Mouse (Mus musculus) lung, adult 18-20 months (tissue): ENCODE results near the gene Edem2.
"Not testable (repeated sequence)": the region's sequence is repeated elsewhere in the genome, so short reads cannot be mapped to it uniquely, and the experiment has no call there.

Source experiments
- DNase-seq, 2 experiments: peaks; one replicate each; pipeline ENCODE4 v3.0.0; 2022; ENCODE audit warnings: mixed read lengths in 2 of 2

Edem2 gene

DNA sequence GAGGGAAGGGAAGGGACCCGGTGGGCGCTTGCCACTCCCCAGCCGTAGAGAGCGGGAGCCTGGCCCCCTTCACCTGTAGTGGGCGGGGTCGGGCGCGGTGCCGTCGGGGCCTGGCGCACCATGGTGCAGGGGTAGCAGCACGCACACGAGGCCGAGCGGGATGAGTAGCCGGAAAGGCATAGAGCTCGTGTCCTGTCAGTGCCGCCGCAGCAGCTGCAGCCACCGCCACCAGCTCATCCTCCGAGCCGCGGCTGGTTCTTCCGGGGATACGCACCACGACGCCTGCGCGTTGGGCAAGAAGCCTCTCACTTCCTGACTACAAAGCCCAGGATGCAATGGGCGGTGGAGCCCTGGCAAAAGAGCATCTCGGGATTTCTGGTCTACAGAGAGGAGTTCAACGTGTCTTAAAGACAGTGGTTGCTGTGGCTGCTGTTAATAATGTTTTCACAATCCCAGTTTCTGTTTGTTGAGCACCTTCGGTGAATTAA, at the start of gene Edem2:
Edem2 (minus strand) TSS at position 318 of the 488 bp plus-strand sequence.
- DNase-seq = peak; percentile 94 to 96

DNA sequence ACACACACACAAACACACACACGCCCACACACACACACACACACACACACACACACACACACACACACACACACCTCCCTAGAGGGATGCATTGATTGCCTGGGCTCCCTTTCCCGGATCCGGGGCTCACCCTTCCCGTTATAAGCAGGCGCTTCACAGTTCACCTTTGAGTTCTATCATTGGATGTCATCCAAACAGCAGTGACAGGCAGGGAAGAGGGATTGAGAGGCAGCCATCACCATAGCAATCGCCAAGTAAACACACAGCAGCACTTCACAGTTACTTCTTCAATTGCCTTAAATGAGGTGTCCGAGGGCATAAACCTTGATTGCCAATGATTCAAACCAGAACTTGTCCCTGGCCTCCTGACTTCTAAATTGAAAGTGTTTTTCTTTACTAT, 49.8 kb upstream of the Edem2 start:
- no peak for DNase-seq

DNA sequence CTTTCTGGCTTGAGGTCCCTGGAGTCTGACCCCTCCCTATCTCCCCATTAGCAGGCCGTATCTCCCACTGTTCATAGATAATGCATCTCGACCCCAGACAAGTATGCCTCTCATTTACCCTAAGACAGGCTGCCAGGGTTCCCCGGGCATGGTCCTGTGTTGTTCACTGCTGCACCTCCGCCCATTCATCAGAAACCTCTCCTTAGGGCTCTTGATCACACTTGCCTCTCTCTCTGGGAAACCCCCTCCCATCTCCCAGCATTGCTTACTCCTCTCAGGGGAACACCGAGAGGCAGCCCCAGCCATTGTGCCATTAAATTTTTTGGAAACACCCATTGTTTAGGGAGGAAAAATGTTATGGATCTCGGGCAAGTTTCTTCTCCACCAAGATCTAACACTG, 48.7 kb upstream of the Edem2 start:
- DNase-seq = no peak

DNA sequence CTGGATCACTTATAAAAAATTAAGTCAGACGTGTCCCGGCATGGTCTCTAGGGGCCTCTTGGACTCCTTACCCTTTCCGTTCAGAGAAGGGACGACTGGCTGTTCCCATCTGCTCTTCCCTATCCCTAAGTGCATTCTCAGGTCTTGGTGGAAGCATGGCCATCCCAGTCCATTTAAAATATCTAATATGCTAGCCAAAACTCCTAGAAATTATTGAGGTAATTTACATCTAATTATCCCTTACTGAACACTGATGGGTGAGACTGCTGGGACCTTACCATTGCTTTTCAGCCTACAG, 48.4 kb upstream of the Edem2 start:
- no peak for DNase-seq

DNA sequence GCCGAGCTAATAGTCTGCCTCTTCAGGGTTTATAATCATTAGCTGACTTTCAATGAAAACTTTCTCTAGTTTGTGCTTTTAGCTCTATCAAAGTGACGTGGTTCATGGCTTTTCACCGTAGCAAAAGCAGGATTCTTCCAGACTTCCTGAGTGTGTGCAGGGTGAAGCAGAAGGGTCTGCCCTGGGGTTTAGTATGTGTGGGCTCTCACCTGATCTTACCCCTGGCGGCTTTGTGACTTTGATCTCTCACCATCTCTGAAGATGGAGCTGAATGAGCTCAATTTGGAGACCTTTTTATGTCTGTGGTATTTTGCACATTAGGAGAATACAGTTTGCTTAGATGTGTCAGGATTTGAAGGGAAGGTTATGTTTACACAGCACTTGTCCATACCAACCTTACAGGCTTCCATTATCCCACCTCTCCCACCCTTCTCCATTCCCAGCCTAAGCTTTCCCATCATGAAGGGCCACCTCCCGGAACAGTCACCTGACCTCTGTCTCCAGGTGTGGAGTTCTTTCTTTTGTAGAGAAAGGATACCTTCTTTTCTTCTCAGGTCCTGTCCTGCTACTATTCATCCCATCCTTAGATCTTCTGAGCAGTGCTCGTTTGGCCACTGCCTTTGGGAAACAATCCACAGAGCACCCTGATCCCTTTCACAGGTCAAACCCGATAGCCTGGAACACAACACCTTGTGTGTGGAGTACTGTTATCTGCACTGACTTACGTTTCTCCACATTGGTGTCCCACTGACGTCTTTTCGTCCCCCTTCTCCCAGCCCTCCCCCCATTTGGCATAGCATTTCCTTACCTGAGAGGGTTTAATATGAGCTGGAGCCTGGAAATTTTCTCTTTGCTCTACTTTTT, 47.8 kb upstream of the Edem2 start:
- no peak for DNase-seq

DNA sequence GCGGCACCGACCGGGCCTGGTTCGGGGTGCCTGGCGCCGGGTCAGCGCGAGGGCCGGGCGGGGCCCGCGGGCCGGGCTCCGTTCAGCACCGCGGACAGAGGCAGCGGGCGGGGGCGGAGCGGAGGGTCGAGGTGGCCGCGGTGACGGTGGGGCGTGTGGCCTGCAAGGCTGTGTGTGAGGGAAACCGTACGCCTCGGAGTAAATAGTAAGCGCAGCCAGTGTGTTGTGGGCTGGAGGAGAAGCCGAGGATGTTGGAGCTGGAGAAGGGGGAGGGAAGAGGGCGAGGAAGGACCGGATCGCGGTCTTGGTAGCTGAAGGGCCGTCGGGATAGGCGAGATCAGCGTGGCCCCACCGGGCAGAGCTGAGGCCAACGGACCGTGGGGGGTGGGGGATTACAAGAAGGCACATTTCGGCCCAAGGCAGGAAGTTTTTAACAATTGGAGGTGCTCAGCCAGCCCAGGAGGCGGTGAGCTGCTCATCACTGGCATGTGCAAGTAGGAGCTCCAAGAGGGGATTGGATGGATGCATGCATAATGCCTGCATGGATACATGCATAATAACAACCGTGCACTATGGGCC, 46.5 kb upstream of the Edem2 start:
- peak; percentile 26 to 33 for DNase-seq

DNA sequence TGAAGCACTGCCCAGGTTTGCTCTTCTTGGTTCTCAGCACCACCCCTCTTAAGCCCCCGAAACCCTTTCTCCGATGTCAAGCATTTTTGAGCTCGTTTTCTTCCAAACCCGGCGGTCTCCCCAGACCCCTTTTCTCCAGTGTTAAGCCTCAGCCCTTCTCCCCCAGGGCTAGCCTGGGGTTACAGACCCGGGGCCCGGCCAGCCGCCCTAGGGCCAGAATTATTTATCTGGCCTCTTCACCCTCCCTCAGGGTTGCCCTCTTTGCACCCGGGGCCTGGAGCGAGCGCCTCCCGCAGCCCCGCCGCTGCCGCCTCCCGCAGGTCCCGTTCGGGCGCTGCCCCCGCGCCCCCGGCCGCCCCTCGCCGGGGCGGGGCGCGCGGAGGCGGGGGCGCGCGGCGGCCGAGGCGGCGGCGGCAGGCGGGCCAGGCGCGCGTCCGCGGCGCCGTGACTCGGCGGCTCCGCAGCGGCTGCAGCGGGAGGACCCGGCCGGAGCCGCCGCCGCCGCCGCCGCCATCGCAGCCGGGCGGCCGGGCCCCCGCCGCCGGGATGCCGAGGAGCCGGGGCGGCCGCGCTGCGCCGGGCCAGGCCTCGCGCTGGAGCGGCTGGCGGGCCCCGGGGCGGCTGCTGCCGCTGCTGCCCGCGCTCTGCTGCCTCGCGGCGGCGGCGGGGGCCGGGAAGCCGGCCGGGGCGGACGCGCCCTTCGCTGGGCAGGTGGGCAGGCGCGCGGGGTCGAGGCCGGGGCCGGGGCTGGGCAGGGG, 45.8 kb upstream of the Edem2 start, which contains the start of gene Mmp24:
Mmp24 (plus strand) TSS at position 416 of the 758 bp plus-strand sequence.
- no peak for DNase-seq

DNA sequence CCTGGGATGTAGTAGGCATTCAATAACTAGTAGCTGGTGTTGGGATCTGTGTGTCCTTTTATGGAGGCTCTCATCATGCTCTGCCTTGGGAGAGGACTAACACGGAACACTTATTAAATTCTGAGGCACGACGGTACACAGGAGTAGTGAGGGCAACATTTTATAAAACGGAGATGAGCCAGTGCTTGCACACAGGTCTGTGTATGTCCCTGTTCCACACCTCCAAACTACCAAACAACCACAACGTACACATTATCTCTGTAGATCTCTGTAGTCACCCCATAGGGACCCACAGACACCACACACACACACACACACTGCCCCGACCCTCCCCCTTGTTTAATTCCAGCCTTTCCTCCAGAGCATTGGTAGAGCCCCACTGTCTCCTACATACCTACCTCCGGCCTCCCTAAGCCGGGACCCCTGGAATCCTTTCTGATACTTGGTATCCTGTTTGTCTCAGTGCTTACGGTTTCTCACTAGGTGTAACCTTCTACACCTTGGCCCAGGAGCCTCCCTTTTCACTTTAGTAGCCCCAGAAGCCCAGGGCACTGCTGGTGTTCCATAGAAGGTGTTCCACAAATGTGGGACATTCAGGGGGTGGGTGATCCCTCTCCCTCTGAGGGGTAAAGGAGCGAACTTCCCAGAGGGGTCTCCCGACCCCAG, 45.1 kb upstream of the Edem2 start:
- no peak for DNase-seq

DNA sequence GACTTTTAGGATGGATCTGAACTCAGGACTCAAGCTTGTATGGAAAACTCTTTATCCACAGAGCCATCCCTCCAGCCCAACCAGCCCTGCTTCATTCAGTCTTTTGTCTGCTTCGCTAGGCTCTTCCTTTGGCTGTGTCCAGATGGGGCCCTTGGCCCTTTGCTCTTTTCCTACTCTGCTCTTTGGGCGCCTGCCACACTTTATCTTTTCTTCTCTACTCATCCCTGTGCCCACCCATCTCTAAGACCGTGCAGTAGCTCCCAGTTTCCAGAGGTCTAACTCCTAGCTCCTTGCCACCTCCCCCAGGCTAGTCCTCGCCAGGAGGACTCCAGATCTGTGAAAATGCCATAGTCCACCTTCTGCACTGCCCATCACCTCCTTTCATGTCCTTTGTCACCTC, 44.4 kb upstream of the Edem2 start:
- DNase-seq = no peak

DNA sequence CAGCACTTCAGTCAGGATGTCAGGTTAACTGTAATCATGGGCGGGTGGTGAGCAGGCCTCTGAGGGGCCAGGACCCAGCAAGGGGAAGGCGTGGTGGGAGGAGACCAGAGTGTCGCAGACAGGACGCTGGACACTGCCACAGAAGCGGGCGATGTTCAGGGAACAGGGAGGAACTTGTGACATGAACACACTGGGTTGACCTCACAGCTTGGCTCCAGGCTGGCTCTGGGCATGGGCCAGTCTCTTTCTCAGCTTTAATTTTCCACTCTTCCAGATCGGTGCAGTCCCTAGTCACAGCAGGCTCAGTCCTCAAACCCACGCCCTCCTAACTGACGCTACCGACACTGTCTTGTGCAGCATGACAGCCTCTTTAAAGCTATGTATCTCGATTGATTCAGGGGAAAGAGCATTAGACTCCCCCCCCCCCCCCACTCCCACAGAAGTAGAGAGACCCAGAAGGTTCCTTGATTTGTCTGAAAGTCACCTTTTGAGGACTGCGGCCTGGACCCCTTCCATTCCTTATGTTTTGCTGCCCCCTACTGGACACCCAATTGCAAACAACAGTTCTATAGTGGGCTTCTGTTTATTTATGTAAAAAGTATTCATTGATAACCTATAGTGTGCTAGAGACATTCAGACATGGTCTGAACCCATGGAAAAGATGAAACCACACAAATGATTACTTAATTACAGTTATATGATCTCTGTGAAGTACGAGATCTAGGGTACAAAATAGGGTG, 35.6 kb upstream of the Edem2 start:
- DNase-seq = peak; percentile 42 to 59

DNA sequence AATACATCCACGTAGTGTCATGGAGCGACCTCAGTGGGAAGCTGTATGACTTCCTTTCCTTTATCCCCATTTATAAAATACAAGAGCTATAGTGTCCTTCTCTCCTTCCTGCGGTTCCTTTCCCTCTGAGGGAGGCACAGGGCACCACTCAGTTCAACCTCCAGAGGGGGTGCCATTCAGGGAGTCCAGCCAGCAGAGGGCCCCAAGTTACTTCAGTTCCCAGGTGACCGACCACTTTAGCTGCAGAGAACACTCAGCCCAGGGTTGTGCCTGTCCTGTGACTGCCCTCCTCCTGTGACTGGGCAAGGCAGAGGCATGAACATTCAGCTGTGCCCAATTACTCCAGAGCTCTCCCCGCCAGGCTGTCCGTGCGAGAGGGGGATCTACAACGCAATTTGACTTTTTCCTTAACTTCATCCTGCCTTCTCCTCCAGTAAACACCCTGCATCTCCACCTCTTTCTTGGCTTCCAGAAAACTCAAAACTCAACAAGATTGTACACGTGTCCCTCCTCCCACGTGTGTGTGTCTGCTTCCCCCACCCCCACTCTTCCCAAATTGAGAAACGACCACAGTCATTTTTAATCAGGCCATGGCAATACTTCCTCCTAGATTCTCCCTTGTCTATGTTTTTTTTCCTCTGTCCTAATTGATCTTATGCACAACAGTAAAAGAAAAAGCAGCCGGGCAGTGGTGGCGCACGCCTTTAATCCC, 27.7 kb upstream of the Edem2 start:
- DNase-seq = peak in 1 of 2 experiments; percentile 24

DNA sequence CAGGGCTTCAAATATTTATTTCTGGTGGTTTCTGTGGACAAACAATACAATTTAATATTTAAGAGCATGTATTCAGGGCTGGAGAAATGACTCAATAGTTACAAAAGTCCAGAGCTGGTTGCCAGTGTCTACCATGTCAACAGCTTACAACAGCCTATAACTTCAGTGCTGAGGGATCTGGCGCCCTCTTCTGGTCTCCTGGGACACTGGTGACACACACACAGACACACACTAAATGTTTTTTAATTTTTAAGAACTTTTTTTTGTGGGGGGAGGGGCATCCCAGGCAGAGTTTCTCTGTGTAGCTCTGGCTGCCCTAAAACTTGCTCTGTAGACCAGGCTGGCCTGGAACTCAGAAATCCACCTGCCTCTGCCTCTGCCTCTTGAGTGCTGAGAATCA, 26.5 kb upstream of the Edem2 start:
- peak; percentile 50 to 64 for DNase-seq

DNA sequence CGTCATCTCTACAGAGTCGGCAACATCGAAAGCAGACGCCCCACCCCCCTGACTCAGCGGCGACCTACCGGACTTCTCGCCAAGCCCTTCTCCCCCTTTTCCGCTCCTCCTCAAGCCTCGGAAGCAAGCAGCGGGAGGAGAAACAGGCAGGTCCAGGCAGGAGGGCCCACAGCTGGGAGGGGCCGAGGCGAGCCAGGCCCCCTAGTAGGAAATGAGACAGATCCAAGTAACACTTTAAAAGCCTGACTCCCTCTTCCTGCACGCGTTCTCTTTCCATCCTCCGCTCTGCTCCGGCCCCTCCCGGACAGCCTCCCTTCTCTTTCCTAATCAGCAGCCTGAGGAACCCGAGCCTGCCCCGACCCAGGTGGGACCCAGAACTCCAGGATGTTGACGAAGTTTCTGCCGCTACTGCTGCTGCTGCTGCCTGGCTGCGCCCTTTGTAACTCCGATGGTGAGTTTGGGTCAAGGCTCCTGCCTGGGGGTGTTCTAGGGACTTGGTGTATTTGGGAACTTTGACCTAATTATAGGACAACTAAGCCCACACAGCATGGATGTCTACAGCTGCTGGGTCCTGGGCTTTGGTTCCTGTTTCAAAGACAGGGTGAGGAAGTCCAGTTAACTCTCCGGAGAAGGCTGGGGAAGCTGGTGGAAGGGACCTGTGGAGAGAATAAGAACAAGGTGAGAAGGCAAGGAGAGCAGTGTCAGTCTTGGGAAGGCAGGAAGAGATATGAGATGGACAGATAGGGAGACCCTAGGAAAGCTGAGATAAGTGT, 21.9 kb upstream of the Edem2 start, which contains the start of gene Procr:
Procr (plus strand) TSS at position 104 of the 773 bp plus-strand sequence.
- peak; percentile 64 to 66 for DNase-seq

DNA sequence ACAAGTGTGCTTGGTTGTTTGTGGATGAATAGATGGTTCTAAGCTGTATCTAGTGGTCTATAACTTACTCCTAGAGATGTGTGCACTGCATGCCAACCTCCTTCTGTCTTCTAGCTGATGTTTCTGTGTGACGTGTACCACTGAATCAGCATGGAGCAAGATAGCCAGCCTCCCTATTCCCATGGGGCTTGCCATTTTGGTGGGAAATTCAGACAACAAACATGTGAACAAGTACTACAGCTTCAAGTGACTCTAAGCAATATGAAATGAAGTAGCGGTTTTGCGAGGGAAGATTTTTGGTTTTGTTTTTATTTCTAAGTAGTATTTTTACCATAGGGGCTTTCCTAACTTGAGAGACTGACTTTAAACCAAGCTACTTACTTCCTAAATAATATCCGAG, 20.1 kb upstream of the Edem2 start:
- no peak for DNase-seq

DNA sequence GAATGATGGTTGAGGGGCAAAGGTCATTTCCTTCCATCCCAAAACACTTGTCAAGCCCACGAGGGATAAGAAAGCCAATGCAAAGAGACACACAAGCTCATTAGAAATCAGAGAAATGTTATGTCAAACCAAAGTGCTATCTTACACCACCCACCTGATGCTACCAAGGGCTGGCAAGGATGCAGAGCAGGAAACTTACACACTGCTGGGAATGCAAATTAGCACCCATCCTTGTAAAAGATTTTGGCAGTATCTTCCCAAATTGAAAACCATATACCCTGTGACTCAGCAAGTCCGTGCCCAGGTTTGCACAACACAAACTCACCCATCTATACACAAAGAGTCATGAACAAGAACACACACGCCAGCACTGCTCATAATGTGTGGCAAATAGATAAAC, 16.2 kb upstream of the Edem2 start:
- DNase-seq = no peak

DNA sequence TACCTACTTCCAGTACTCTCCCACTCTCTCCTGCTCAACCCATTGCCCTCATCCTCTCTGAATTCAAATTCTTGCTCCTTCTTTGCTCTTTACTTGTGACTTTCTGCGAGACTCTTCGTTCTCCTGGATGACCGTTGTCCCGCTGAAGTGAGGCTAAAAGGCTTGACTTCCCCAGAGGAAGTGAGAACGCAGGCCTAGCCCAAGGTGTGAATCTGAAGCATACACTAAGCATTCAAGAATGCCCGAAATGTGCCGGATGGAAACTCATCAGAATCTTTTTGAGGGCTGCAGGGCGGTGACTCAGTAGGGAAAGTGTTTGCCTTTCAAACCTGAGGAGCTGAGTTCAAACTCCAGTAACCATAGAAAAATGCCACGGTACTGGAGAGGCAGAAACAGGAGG, 14.1 kb upstream of the Edem2 start:
- DNase-seq = no peak

DNA sequence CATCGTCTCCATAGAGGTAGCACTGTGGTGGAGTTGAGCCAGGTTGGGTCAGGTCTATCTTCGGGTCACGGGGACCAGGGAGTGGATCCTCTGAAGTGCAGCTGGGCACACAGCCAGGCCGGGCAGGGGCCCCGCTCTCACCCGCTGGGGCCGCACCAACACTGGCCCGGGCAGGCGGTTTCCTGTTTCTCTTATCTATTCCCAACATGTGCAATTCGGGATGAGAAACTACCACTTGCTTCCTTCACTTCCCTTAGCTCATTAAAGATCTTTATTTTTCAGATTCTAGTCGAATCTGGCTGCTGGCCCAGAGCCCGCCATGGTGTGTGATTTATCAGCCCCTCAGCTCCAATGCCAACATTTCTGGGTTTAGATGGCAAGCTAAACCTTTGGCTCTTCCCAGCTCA, 13.7 kb upstream of the Edem2 start:
- DNase-seq = peak; percentile 60 to 63

DNA sequence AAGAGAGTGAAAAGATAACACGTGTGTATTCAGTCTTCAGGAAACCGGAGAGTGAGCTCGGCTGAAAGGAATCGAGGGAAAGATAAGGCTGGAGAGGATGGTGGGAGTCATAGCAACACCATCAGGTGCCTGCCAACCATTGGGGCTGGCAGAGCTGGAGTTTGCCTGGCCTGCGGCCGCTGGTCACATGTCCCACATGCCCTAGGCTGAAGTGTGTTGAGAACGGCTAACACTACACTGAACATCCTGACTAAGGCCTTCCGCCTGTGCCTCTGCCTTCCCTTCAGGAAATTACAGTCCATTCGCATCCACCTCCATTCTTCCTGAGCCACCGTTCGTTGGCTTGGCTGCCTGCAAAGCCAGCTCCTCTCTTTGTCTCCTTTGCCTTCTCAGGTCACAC, 12.9 kb upstream of the Edem2 start:
- peak in 1 of 2 experiments; percentile 6 for DNase-seq

DNA sequence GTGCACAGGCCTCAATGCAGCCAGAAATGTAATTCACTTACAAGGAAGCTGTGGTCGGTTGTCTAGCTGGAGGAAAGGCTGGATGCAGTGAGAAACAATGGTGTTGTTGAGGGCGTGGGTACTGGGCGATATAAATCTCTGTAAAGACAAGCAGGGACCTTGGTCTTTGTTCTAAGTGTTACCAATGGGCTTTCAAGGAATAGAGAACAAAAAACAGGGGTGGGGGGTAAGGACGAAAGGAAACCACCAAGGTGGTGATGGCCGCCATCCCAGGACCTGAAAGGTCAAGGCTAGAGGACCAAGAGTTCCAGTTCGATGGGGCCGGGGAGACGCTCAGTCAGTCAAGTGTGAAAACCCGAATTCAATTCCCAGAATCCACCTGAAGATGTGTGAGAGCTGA, 8.5 kb upstream of the Edem2 start:
- DNase-seq = no peak

DNA sequence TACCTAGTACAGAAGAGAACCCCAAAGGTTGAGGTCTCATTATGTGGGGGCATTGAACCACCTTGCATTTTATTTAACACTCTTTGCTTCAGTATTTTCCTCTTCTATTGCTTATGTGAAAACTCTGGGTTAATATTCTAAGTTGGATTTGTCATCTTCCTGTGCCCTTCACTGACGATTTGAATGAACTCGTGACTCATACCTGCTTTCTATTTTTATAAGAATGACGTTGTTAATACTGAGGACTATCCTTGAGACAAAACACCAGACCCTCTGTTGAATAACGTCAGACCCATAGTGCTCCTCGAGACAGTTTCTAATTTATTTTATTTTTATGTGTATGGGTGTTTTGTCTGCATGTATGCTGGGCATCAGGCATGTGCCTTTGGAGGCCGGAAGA, 7.7 kb upstream of the Edem2 start:
- no peak for DNase-seq

DNA sequence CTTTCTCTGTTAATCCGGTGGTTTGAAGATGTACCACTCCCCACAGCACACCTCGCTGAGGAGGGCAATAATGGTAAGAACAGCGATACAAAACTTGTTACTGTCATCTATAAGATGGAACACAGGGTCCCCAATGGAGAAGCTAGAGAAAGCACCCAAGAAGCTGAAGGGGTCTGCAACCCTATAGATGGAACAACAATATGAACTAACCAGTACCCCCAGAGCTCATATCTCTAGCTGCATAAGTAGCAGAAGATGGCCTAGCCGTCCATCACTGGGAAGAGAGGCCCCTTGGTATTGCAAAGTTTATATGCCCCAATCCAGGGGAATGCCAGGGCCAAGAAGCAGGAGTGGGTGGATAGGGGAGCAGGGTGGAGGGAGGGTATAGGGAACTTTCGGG, 6.5 kb upstream of the Edem2 start, which contains the start of gene Gm17581:
Gm17581 (minus strand) TSS at position 101 of the 400 bp plus-strand sequence.
- DNase-seq = not testable (repeated sequence)
